Mouse (Mus musculus) heart, adult 9 months (tissue): ENCODE results near the gene Gm4064.
"Not testable (repeated sequence)": the region's sequence is repeated elsewhere in the genome, so short reads cannot be mapped to it uniquely, and the experiment has no call there.

Source experiments
- DNase-seq, 2 experiments: peaks; one replicate each; pipeline ENCODE4 v3.0.0; 2022; ENCODE audit warnings: low spot score in 2 of 2

The Gm4064 gene

GRCm38 (mm10) chrY:2796105-2796504 lies at the start of gene Gm4064:
TSS of gene Gm4064 (minus strand) at chrY:2796205.
- DNase-seq, result not testable (repeated sequence)

DNA sequence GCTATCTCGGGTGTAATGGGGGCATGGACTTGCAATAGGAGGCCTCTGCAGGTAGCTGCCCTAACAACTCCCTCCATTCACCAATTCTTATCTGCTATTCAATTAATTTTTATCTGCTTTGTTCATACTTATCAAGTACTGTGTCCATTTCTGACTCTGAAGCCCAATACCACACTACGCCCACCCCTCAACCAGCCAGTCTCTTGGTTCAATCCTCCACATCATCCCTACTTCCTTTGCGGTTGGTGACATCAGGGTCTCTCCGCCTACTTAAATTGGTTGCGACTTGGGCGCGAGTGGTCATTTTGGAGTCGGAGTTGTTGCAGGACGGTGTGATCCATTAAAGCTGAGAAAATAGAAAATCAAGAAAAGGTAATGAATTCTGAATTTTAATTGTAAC lies 34.4 kb upstream of the Gm4064 start, which contains the start of the genes Rbmy and Gm10256:
Gene Rbmy (plus strand): TSS at position 301 of the 400 bp plus-strand sequence.
Gene Gm10256 (plus strand): TSS at position 320 of the 400 bp plus-strand sequence.
- not testable (repeated sequence) for DNase-seq
